Comparison of ENCODE assay signal across 8 mouse cellular contexts in the genomic region with DNA sequence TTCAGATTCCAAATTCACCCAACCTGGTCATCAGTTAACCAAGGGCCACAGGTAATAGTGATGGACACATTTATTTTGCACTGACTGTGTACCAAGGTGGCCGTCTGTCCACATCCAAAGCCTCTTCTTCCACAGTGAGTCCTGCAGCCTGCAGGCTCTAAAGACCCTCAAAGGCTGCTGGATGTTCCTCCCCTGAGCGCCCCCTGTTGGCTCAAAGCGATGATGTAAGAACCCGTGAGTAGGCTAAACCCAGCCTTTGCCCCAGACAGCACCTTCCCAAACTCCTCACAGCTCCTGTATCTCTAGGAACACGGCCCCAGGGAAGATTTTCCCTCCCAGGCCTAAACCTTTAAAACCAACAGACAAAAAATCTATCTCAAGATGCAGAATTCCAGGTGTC. TPM values are rescaled to one million over a fixed set of nuclear protein-coding genes. Genes with fewer than 3 reads are reported as not detected.
DNase-seq lines count a peak whose midpoint lies in the region; ATAC-seq lines count a peak whose summit lies in the region.
"Had no signal": no experiment of that assay in that cellular context is flagged by ENCODE, and none has a peak within 500 bp of the region (broad histone marks: within the 10 kb centered on the region; RNA-seq: fewer than 3 reads in every experiment).

No protein-coding gene starts in this region.

- peak; percentile 17 for DNase-seq in left cerebral cortex, postnatal 4 days
- no peak for DNase-seq in left cerebral cortex, adult 18-20 months (ENCODE audit: low spot score in 2 of 2)
- DNase-seq in ES-CJ7 (ENCODE audit: low read depth, low spot score) = peak; percentile 59
- DNase-seq in c-Kit-positive CD71-negative TER-119-negative erythroid progenitor cells, embryonic 14.5 days (ENCODE audit: low read depth) = peak; percentile 56
- DNase-seq in right cerebral cortex, postnatal 10 days (ENCODE audit: low spot score in 2 of 2) = no peak
- DNase-seq in adrenal gland, postnatal 36 days = no peak
- DNase-seq: kidney, adult 18-20 months had no signal

- intact Hi-C loops in left cerebral cortex, postnatal 4 days (cut with DNase I) = no loop called here

- peak; percentile 26; the same call in 1 of the 2 replicates for ATAC-seq in neutrophil, adult 5-6 weeks (ENCODE audit: extremely low read depth, insufficient number of reproducible peaks, low FRiP score, poor library complexity, severe bottlenecking)

RNA-seq across cellular contexts. Expression of a gene that starts 5.9 kb away (rescaled TPM):
- total RNA-seq in left cerebral cortex, postnatal 4 days (2021) = not detected
- total RNA-seq in left cerebral cortex, adult 18-20 months (2021) = not detected
- not detected in 2 replicates for total RNA-seq in neutrophil, adult 5-6 weeks (2017)
- total RNA-seq in adrenal gland, postnatal 36 days (2021) = not detected

RNA-seq across cellular contexts. Expression of a gene that starts 6.3 kb away (rescaled TPM):
- total RNA-seq in left cerebral cortex, postnatal 4 days (2021) = not detected
- total RNA-seq in left cerebral cortex, adult 18-20 months (2021) = not detected
- total RNA-seq in neutrophil, adult 5-6 weeks (2017) = 5.9 and 8.0 TPM in 2 replicates
- under 1 TPM in 1 of 2 experiments, not detected in 1; 0.10 TPM for total RNA-seq in adrenal gland, postnatal 36 days (2021)

RNA-seq across cellular contexts. Expression of a gene that starts 28.5 kb away (rescaled TPM):
- total RNA-seq in left cerebral cortex, postnatal 4 days (2021) = 1 to 10 TPM; 4.4 to 6.2 TPM
- 1 to 10 TPM; 2.9 to 5.7 TPM for total RNA-seq in left cerebral cortex, adult 18-20 months (2021)
- 114 and 128 TPM in 2 replicates for total RNA-seq in neutrophil, adult 5-6 weeks (2017)
- 10 to 100 TPM; 14.1 to 14.7 TPM for total RNA-seq in adrenal gland, postnatal 36 days (2021)

RNA-seq across cellular contexts. Expression of a gene that starts 44.8 kb away (rescaled TPM):
- total RNA-seq in left cerebral cortex, postnatal 4 days (2021) = under 1 TPM; 0.30 to 0.98 TPM
- total RNA-seq in left cerebral cortex, adult 18-20 months (2021) = not detected
- total RNA-seq in neutrophil, adult 5-6 weeks (2017) = 904 and 938 TPM in 2 replicates
- total RNA-seq in adrenal gland, postnatal 36 days (2021) = 1 to 10 TPM in 1 of 2 experiments, under 1 TPM in 1; 0.33 to 1.2 TPM

RNA-seq across cellular contexts. Expression of a gene that starts 57.7 kb away (rescaled TPM):
- total RNA-seq in left cerebral cortex, postnatal 4 days (2021) = not detected
- total RNA-seq in left cerebral cortex, adult 18-20 months (2021) = not detected
- 0.70 and 2.7 TPM in 2 replicates for total RNA-seq in neutrophil, adult 5-6 weeks (2017)
- total RNA-seq in adrenal gland, postnatal 36 days (2021) = not detected

Comparison
In these comparisons a context has a peak if more than half of its experiments do, and no peak if none do; other contexts are left out.
1. DNase-seq: peak in left cerebral cortex, postnatal 4 days (single experiment), ES-CJ7 (single experiment) and c-Kit-positive CD71-negative TER-119-negative erythroid progenitor cells, embryonic 14.5 days (single experiment); none in left cerebral cortex, adult 18-20 months (0 of 2), right cerebral cortex, postnatal 10 days (0 of 2) and adrenal gland, postnatal 36 days (0 of 2).